Mouse (Mus musculus): ENCODE measurements around the gene Rgl3. TPM values are rescaled to one million over a fixed set of nuclear protein-coding genes. Genes with fewer than 3 reads are reported as not detected.

Gene Rgl3
- polyA plus RNA-seq, 1 experiment from 2014 or later = 0.34 TPM

DNA sequence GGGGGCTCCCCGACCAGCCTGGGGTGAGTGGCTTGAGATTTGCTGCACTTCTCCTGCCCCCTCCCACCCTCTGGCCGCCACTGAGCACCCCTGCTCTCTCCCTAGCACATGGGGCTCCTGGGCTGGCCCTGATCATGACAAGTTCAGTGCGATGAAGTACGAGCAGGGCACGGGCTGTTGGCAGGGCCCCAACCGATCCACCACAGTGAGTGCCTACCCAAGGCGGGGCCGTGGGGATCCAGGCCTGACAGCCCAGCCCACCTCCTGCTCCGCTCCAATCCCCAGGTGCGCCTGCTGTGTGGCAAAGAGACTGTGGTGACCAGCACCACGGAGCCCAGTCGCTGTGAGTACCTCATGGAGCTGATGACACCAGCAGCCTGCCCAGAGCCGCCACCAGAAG, 23.5 kb upstream of the Rgl3 start:
- Histone ChIP-seq H3K36me3 (ENCODE audit: control insufficient read depth, insufficient read depth, low read length) (peaks cover 55% of the 10 kb centered on the region), H3K27me3 (replicated peaks; ENCODE audit: control insufficient read depth, insufficient read depth, low read length) (no peaks in the 10 kb centered on the region), H3K9ac (ENCODE audit: low read depth, low read length) (no peak overlapping the region), H3K9me3 (ENCODE audit: control insufficient read depth, low read length) (no peaks in the 10 kb centered on the region), H3K4me3 (ENCODE audit: low read depth, low read length) (no peak overlapping the region), H3K4me1 (replicated peaks; ENCODE audit: control insufficient read depth, insufficient read depth, low read length) (no peaks in the 10 kb centered on the region; the same call in 1 of the 2 replicates), H3K4me2 (no peak overlapping the region), H3K27ac (ENCODE audit: low read depth, low read length) (no peak overlapping the region)
- DNase-seq (ENCODE audit: low spot score) (no peak), ATAC-seq (replicated peaks; ENCODE audit: low FRiP score) (no peak)
- 92% methylated on average over 13 of the region's 13 CpGs for WGBS

DNA sequence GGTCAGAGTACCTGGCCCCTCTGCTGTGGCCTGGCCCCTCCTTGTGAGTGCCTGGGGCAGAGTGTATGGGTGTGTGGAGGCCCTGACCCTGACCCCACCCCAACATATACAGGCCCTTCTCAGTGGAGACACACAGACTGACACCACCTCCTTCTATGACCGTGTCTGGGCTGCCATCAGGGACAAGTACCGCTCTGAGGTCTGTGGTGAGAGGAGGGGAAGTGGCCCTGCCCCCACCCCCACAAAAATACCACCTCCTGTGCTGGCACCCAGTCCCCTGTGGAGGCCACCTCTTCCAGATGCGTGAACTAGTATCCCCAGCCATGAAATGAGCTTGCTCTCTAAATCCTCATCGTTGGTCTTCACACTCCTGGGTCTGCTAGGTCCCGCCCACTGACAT, 21.8 kb upstream of the Rgl3 start:
- Histone ChIP-seq H3K4me1 (replicated peaks; ENCODE audit: control insufficient read depth, insufficient read depth, low read length) (no peaks in the 10 kb centered on the region; the same call in 1 of the 2 replicates), H3K27me3 (replicated peaks; ENCODE audit: control insufficient read depth, insufficient read depth, low read length) (no peaks in the 10 kb centered on the region), H3K27ac (ENCODE audit: low read depth, low read length) (no peak overlapping the region), H3K9ac (ENCODE audit: low read depth, low read length) (no peak overlapping the region), H3K4me3 (ENCODE audit: low read depth, low read length) (no peak overlapping the region), H3K9me3 (ENCODE audit: control insufficient read depth, low read length) (no peaks in the 10 kb centered on the region), H3K4me2 (no peak overlapping the region), H3K36me3 (ENCODE audit: control insufficient read depth, insufficient read depth, low read length) (peaks cover 67% of the 10 kb centered on the region)
- ATAC-seq (replicated peaks; ENCODE audit: low FRiP score) (no peak), DNase-seq (ENCODE audit: low spot score) (no peak)
- WGBS = 67% methylated on average over 5 of the region's 5 CpGs

DNA sequence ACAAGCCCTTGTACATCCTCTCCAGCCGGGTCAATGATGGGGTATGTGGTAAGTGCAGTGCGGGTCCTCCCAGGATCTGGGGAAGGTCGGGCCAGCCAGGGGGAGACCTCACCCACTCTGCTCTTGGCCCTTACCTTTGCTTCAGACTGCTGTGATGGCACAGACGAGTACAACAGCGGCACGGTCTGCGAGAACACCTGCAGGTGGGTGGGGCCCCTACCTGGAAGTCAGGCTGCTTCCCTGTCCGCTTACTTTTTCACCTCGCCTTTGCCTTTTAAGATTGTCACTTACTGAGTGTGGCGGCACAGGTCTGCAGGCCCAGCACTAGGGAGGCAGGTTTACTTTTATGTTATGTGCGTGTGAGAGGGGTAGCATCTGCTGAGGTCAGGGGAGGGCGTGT, 15.3 kb upstream of the Rgl3 start:
- Histone ChIP-seq H3K4me1 (replicated peaks; ENCODE audit: control insufficient read depth, insufficient read depth, low read length) (peaks cover 18% of the 10 kb centered on the region), H3K27me3 (replicated peaks; ENCODE audit: control insufficient read depth, insufficient read depth, low read length) (no peaks in the 10 kb centered on the region), H3K4me2 (no peak overlapping the region; the same call in none of the 2 replicates), H3K4me3 (ENCODE audit: low read depth, low read length) (no peak overlapping the region), H3K9ac (ENCODE audit: low read depth, low read length) (no peak overlapping the region; the same call in 1 of the 2 replicates), H3K27ac (ENCODE audit: low read depth, low read length) (no peak overlapping the region), H3K9me3 (ENCODE audit: control insufficient read depth, low read length) (no peaks in the 10 kb centered on the region), H3K36me3 (ENCODE audit: control insufficient read depth, insufficient read depth, low read length) (peaks cover 39% of the 10 kb centered on the region)
- 93% methylated on average over 12 of the region's 12 CpGs for WGBS
- no peak for DNase-seq (ENCODE audit: low spot score)
- ATAC-seq (replicated peaks; ENCODE audit: low FRiP score) = no peak

DNA sequence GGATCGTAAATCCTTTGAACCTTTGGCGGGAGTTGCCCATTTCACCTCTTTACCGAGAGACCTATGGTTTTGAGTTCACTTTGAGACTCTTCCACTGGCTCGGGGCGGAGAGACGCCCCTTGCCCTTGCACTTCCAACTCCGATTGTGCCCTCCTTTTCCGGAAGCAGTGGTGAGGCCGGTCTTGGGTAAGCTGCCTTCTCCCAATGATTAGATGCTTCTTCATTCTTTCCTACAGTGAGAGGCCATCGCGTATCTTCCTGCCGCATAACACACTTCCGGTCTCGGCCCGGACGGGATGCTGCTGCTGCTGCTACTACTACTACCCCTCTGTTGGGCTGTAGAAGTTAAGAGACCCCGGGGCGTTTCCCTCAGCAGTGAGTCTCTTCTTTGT, 13.9 kb upstream of the Rgl3 start:
- Histone ChIP-seq H3K9me3 (ENCODE audit: control insufficient read depth, low read length) (no peaks in the 10 kb centered on the region), H3K4me1 (replicated peaks; ENCODE audit: control insufficient read depth, insufficient read depth, low read length) (peaks cover 18% of the 10 kb centered on the region), H3K4me3 (ENCODE audit: low read depth, low read length) (peak overlapping the region; percentile 60), H3K9ac (ENCODE audit: low read depth, low read length) (peak overlapping the region; percentile 70), H3K4me2 (peak overlapping the region; percentile 87), H3K27me3 (replicated peaks; ENCODE audit: control insufficient read depth, insufficient read depth, low read length) (peaks cover 3% of the 10 kb centered on the region; the same call in 1 of the 2 replicates), H3K36me3 (ENCODE audit: control insufficient read depth, insufficient read depth, low read length) (peaks cover 27% of the 10 kb centered on the region), H3K27ac (ENCODE audit: low read depth, low read length) (peak overlapping the region; percentile 72)
- ATAC-seq (replicated peaks; ENCODE audit: low FRiP score) (peak; percentile 23), DNase-seq (ENCODE audit: low spot score) (no peak)
- under 1% methylated on average over 18 of the region's 18 CpGs for WGBS

DNA sequence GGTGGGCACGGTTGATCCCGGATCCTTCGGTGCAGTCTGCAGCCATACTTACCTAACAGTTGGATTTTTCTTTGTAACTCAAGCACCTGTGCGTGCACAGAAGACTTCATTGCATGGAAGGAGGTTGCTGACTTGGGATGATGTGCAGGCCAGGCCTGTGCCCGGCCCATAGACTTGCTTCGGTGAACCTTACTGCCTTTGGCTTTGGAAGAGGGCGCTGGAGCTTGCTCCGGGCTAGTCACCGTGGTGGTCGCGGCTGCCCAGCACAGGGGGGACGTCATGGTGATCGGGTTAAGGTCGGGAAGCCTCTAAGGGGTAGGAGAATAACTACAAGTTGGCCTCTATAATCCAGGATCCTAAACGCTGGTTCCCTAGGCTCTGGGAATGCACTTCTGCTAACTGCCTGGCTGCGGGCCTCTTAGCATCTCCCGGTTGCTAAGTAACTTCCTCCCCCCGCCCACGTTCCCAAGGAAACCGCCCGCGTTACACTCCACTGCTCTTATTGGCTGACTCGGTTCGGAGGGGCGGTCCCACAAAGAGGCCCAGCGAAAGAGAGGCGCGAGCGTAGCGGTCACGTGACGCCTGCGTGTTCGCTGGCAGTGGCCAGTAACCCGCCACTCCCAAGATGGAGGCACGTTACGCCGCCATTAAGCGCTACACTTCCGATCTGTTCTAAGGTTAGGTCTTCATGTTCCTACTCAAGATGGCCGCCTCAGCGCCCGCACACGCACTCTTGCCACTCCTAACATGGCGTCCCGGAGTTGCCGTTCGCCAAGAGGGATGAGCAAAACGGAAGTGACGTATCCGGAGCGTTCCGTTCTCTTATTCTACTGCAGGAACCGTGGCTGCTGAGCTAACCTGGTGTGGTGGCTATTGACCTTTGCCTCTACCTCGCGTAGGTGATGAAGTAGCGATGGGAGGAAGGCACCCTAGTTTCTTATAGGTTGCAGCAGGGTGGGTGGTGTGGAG, 13.2 kb upstream of the Rgl3 start, which contains the start of the genes Ccdc151 and Prkcsh:
Ccdc151 (minus strand) TSS at position 441 of the 969 bp plus-strand sequence.
Prkcsh (plus strand) TSS at position 613 of the 969 bp plus-strand sequence.
- peak; percentile 97 for DNase-seq (ENCODE audit: low spot score)
- peak within 1 kb of the TSS; percentile 72 for H3K27ac ChIP-seq (ENCODE audit: low read depth, low read length)
- H3K9ac ChIP-seq (ENCODE audit: low read depth, low read length) = peak within 1 kb of the TSS; percentile 70
- H3K4me1 ChIP-seq (replicated peaks; ENCODE audit: control insufficient read depth, insufficient read depth, low read length) = peaks cover 18% of the 10 kb centered on the region
- no peaks in the 10 kb centered on the region for H3K9me3 ChIP-seq (ENCODE audit: control insufficient read depth, low read length)
- WGBS = 7% methylated on average over 57 of the region's 57 CpGs
- peak within 1 kb of the TSS; percentile 87 for H3K4me2 ChIP-seq
- H3K36me3 ChIP-seq (ENCODE audit: control insufficient read depth, insufficient read depth, low read length) = peaks cover 25% of the 10 kb centered on the region; the same call in 1 of the 2 replicates
- ATAC-seq (replicated peaks; ENCODE audit: low FRiP score) = peak; percentile 99
- H3K27me3 ChIP-seq (replicated peaks; ENCODE audit: control insufficient read depth, insufficient read depth, low read length) = peaks cover 7% of the 10 kb centered on the region
- peak within 1 kb of the TSS; percentile 60 for H3K4me3 ChIP-seq (ENCODE audit: low read depth, low read length)

DNA sequence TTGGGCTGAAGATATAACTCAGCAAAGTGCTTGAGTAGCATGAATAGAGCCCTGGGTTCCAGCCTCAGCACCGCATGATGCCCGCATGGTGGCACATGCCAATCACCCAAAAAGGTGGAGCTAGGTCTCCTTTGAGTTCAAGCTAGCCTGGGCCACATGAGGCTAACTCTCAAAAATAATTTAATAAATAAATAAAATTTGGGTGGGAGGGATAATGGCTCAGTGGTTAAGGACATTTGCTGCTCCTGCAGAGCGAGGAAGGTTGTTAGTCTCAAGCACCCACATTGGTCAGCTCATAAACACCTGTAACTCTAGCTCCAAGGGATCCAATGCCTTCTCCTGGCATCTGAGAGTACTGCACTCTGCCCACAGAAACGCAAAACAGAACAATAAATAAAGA, 12.4 kb upstream of the Rgl3 start:
- Histone ChIP-seq H3K4me3 (ENCODE audit: low read depth, low read length) (no peak overlapping the region), H3K4me1 (replicated peaks; ENCODE audit: control insufficient read depth, insufficient read depth, low read length) (peaks cover 18% of the 10 kb centered on the region), H3K9ac (ENCODE audit: low read depth, low read length) (no peak overlapping the region), H3K27me3 (replicated peaks; ENCODE audit: control insufficient read depth, insufficient read depth, low read length) (peaks cover 7% of the 10 kb centered on the region), H3K36me3 (ENCODE audit: control insufficient read depth, insufficient read depth, low read length) (peaks cover 19% of the 10 kb centered on the region; the same call in 1 of the 2 replicates), H3K9me3 (ENCODE audit: control insufficient read depth, low read length) (no peaks in the 10 kb centered on the region), H3K27ac (ENCODE audit: low read depth, low read length) (no peak overlapping the region), H3K4me2 (no peak overlapping the region)
- DNase-seq (ENCODE audit: low spot score) (no peak), ATAC-seq (replicated peaks; ENCODE audit: low FRiP score) (no peak)
- WGBS = 79% methylated on average over 4 of the region's 4 CpGs

DNA sequence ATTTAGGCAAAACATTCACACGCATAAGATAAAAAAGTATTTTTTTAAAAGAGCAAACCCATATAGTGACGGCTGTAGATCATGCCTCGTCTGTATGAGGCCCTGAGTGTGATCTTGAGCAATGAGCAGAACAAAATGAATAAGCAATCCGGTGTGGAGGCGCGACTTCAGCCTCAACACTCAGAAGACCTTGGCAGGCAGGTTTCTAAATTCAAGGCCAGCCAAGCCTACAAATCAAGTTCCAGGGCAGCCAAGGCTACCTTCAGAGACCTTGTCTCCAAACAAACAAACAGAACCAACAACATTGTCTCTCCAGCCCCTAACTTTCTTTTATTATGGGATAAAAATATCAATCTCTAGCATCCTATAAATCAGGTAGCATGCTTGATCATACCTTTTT, 11.1 kb upstream of the Rgl3 start:
- Histone ChIP-seq H3K4me1 (replicated peaks; ENCODE audit: control insufficient read depth, insufficient read depth, low read length) (peaks cover 18% of the 10 kb centered on the region), H3K9ac (ENCODE audit: low read depth, low read length) (no peak overlapping the region), H3K4me2 (no peak overlapping the region), H3K9me3 (ENCODE audit: control insufficient read depth, low read length) (no peaks in the 10 kb centered on the region; the same call in 1 of the 2 replicates), H3K27ac (ENCODE audit: low read depth, low read length) (no peak overlapping the region), H3K36me3 (ENCODE audit: control insufficient read depth, insufficient read depth, low read length) (peaks cover 7% of the 10 kb centered on the region; the same call in 1 of the 2 replicates), H3K27me3 (replicated peaks; ENCODE audit: control insufficient read depth, insufficient read depth, low read length) (peaks cover 7% of the 10 kb centered on the region), H3K4me3 (ENCODE audit: low read depth, low read length) (no peak overlapping the region)
- DNase-seq (ENCODE audit: low spot score) = no peak
- ATAC-seq (replicated peaks; ENCODE audit: low FRiP score) = no peak
- 82% methylated on average over 6 of the region's 6 CpGs for WGBS

DNA sequence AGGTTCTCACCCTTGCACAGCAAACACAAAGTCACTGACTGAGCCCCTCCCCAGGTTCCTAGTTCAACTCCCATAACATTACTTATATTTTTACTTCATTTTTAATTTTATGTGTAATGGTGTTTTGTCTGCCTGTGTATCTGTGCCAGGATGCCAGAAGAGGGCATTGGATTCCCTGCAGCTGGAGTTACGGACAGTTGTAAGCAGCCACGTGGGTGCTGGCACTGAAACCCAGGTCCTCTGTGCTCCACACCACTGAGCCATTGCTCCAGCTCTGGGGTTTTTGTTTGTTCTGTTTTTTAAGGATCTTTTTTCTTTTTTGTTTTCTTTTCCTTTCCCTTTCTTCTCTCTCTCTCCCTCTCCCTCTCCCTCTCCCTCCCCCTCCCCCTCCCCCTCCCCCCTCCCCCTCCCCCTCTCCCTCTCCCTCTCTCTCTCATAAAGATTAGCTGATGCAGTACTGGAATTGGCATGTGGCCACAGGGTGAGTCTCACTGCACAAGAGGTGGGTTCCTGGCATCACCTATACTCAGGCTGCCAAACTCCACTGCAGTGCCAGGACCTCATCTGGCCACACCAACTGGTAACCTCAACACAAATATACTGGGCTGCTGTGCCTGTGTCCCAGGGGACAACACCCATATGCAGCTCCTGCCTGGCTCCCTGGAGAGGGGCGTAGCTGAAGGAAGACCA, 7.1 kb upstream of the Rgl3 start:
- no peak for ATAC-seq (replicated peaks; ENCODE audit: low FRiP score)
- peaks cover 35% of the 10 kb centered on the region for H3K27me3 ChIP-seq (replicated peaks; ENCODE audit: control insufficient read depth, insufficient read depth, low read length)
- WGBS = 78% methylated on average over 3 of the region's 3 CpGs

More for the DNA sequence above, 7.1 kb upstream of the Rgl3 start:
- DNase-seq (ENCODE audit: low spot score) = no peak
- Histone ChIP-seq H3K36me3 (ENCODE audit: control insufficient read depth, insufficient read depth, low read length) (no peaks in the 10 kb centered on the region), H3K4me1 (replicated peaks; ENCODE audit: control insufficient read depth, insufficient read depth, low read length) (no peaks in the 10 kb centered on the region), H3K4me3 (ENCODE audit: low read depth, low read length) (no peak overlapping the region), H3K27ac (ENCODE audit: low read depth, low read length) (no peak overlapping the region), H3K9me3 (ENCODE audit: control insufficient read depth, low read length) (no peaks in the 10 kb centered on the region; the same call in 1 of the 2 replicates), H3K4me2 (no peak overlapping the region), H3K9ac (ENCODE audit: low read depth, low read length) (no peak overlapping the region)

Data from liver, embryonic 11.5 days (tissue).